Mouse (Mus musculus) urinary bladder, postnatal 36 days (tissue): Measurements from ENCODE around the gene C1ql4.
"Not testable (repeated sequence)": the region's sequence is repeated elsewhere in the genome, so short reads cannot be mapped to it uniquely, and the experiment has no call there.

Source experiments
- DNase-seq, 2 experiments: peaks; one replicate each; pipeline ENCODE4 v3.0.0; 2022; ENCODE audit warnings: low spot score in 2 of 2, mixed read lengths in 1 of 2

Gene C1ql4

GRCm38 (mm10) chr15:99074600-99075333 is 12.8 kb downstream of the C1ql4 start:
- peak; percentile 96 to 97 for DNase-seq

GRCm38 (mm10) chr15:99074019-99074599 is 13.5 kb downstream of the C1ql4 start, which contains the start of gene Troap:
TSS of gene Troap (plus strand) at chr15:99074575.
- no peak for DNase-seq

- no peak for DNase-seq
Measured at GRCm38 (mm10) chr15:99071988-99072387, 15.6 kb downstream of the C1ql4 start.

- no peak for DNase-seq
Measured at GRCm38 (mm10) chr15:99065557-99066165, 22.0 kb downstream of the C1ql4 start.

DNA sequence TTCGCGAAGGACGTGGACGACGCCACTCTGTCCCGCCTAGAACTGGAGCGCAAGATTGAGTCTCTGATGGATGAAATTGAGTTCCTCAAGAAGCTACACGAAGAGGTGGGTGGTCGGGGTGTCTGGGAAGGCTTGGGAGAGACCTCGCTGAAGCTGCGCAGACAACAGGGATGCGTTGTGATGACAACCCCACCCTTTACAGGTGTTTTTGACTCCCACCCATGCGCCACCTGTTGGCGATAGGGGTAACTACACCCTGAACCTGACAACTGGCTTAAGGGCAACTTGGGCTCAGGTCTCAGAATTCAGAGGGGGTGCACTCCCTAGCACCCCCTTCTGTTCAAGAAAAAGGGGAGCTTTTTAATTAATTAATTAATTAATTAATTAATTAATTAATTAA is 31.3 kb downstream of the C1ql4 start:
- DNase-seq: no peak

DNA sequence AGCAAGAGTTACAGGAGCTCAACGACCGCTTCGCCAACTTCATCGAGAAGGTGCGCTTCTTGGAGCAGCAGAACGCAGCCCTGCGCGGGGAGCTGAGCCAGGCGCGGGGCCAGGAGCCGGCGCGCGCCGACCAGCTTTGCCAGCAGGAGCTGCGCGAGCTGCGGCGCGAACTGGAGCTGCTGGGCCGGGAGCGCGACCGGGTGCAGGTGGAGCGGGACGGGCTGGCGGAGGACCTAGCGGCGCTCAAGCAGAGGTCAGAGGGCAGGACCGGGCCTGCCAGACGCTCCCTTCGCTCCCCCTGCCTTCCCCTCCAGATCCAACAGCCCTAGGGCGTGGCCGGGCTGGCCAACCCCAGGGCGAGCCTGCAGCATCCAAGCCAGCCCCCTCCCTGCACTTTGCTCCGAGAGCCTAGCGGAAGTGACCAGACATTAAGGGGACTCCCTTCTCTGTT is 32.1 kb downstream of the C1ql4 start:
- no peak for DNase-seq

- no peak for DNase-seq
Measured at GRCm38 (mm10) chr15:99055040-99055439, 32.6 kb downstream of the C1ql4 start, which contains the start of gene Prph. TSS of gene Prph (plus strand) at chr15:99055174.

DNA sequence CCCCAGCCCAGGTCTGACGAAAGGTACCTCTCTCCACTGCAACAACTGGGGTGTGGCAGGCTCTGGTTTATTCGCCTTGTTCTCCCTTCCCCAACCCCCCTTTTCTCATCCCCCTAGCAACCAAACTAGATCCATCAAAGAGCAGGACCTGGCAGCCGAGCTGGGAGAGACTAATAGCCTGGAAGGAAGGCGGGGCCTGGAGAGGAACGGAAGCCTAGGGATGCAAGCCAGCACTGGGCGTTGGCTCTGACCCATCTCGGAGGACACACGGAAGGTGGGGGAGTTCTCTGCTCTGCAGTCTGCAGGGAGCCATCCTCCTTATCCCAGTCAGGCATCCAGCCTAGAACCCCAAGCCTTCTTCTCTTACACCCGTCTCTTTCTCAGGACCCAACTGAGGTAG is 34.2 kb downstream of the C1ql4 start:
- DNase-seq: no peak

DNA sequence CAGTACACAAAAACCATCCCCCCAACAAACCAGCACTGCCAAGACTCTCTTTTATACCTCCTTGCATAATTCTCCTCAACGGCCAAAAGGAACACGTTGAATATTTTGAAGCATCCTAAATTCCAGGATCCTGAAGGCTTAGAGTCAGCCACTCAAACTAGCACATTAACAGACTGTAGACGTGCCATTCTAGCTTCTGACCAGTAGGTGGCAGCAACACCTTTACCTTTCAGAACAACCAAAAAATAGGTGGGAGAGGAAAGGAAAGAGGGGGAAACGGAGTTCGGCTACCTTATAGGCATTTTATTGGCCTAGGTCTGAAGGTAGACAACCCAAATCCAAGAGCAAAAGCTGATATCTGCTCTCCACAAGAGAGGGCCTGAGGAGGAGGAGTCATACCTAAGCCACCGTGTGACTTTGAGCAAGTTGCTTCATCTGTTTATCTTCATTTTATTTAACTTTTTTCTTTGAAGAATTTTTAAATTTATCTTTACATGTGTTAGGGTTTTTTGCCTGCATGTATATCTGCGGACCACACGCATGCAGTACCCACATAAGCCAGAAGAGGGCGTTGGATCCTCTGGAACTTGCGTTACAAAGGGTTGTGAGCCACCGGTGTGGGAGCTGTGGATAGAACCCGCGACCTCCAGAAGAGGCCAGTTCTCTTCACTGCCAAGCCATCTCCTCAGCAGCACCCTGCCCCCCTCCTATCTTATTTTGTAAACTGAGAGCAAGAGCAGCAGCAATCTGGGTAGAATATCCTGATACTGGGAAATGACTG is 38.0 kb downstream of the C1ql4 start:
- DNase-seq: peak in 1 of 2 experiments; percentile 37

DNA sequence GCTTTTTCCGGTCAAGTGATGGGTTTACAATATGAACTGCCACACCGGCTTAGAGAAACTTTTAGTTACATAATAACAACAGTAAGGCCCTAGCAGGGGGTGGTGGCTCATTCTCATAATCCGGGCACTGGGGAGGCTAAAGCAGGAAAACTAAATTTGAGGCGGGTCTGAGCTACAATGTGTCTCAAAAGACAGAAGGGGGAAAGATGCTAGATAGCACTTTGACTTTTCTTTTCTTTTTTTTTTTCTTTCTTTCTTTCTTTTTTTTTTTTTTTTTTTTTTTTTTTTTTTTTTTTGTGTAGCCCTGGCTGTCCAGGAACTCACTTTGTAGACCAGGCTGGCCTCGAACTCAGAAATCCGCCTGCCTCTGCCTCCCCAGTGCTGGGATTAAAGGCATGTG is 41.9 kb downstream of the C1ql4 start:
- not testable (repeated sequence) for DNase-seq

- no peak for DNase-seq
Measured at GRCm38 (mm10) chr15:99044854-99045253, 42.8 kb downstream of the C1ql4 start.

DNA sequence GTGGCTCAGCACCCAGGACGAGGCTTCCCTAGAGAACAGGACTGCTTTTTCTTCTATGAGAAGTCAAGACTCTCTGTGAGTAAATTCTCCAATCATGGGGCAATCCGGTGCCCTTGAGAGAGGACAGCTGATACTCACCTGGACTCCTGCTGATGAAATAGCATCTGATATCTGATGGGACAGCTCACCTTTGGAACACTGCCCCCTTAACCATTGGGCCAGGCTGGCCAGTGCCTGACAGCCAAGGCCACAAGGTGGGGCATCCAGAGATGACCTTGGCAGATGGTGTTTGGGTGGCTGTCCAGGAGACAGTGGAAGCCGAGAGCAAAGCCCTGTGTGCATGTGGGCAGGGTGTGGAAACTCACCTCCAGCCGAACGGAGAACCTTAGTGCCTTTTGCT is 45.3 kb downstream of the C1ql4 start:
- no peak for DNase-seq

GRCm38 (mm10) chr15:99040920-99041856 is 46.4 kb downstream of the C1ql4 start:
- no peak for DNase-seq

GRCm38 (mm10) chr15:99039996-99040919 is 47.4 kb downstream of the C1ql4 start:
- no peak for DNase-seq

GRCm38 (mm10) chr15:99039306-99039705 is 48.3 kb downstream of the C1ql4 start:
- DNase-seq: no peak

DNA sequence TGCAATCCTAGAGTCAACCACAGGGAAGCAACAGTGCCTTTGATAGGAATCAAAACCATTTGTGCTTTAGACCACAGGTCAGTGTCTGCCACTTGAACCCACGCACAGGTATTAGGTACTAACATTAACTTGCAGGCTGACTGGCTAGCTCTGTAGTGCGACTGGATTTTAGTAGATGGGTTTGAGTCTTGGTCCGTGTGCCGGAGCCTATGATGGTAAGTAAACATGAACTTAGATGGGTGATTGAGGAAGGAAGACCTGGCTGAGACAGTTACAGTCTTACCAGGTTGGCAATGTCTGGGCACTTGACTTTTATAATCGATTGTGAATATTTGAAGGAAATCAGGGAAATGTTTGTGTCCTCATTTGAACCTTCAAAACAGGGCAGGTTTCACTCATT is 48.8 kb downstream of the C1ql4 start:
- DNase-seq: no peak

- no peak for DNase-seq
Measured at GRCm38 (mm10) chr15:99038025-99038424, 49.6 kb downstream of the C1ql4 start.

GRCm38 (mm10) chr15:99036249-99036905 is 51.2 kb downstream of the C1ql4 start:
- no peak for DNase-seq

DNA sequence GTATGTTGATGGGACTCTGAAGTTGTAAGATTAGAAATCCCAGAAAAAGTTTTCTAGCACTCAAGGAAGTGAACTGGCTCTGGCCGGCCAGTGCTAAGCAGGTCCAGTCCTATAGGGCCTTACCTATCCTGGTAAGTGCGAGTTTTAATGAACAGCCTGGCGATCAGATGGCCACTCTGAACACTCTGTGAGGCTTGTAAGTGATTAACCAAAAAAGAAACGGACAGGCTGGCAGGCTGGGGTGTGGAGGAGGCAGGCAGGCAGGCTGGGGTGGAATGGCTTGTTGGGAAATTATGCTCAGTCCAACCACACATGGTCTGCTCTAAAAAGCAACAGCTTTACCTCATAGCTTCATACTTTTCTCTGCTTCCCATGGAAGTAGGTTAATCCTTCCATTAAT is 52.2 kb downstream of the C1ql4 start:
- no peak for DNase-seq
